Mouse (Mus musculus) limb, embryonic 15.5 days (tissue): Measurements from ENCODE around the gene Gucy1b1. TPM values are rescaled to one million over a fixed set of nuclear protein-coding genes. Genes with fewer than 3 reads are reported as not detected.

ENCODE experiments used
- ATAC-seq: fragments of 200-750 bp; cut with Nextera tagmentation; 2 replicates; pipeline ENCODE4 v1.8.0; 2017; ENCODE audit warnings: low read depth, moderate TSS enrichment; ENCODE audit not compliant: insufficient number of reproducible peaks, low FRiP score, low TSS enrichment
- H3K27ac ChIP-seq: fragments of 300-500 bp; sonication (generic); 2 replicates; pipeline ENCODE4 v1.5.1; 2015; ENCODE audit warnings: moderate library complexity, mild to moderate bottlenecking, inconsistent platforms
- H3K27me3 ChIP-seq: fragments of 300-500 bp; sonication (generic); 2 replicates; pipeline ENCODE4 v1.6.1; 2015; ENCODE audit warnings: inconsistent platforms
- H3K36me3 ChIP-seq: fragments of 300-500 bp; sonication (generic); 2 replicates; pipeline ENCODE4 v1.6.1; 2015; ENCODE audit warnings: inconsistent platforms
- H3K4me1 ChIP-seq: fragments of 300-500 bp; sonication (generic); 2 replicates; pipeline ENCODE4 v1.6.1; 2015; ENCODE audit warnings: inconsistent platforms
- H3K4me2 ChIP-seq: fragments of 300-500 bp; sonication (generic); 2 replicates; pipeline ENCODE4 v1.6.1; 2015; ENCODE audit warnings: mild to moderate bottlenecking, inconsistent platforms
- H3K4me3 ChIP-seq: fragments of 300-500 bp; sonication (generic); 2 replicates; pipeline ENCODE4 v1.5.1; 2015; ENCODE audit warnings: mild to moderate bottlenecking, inconsistent platforms
- H3K9ac ChIP-seq: fragments of 300-500 bp; sonication (generic); 2 replicates; pipeline ENCODE4 v1.6.1; 2015; ENCODE audit warnings: inconsistent platforms
- H3K9me3 ChIP-seq: fragments of 300-500 bp; sonication (generic); 2 replicates; pipeline ENCODE4 v1.6.1; 2016; ENCODE audit warnings: inconsistent platforms
- WGBS: fragments of 180-500 bp; shearing (Covaris S2); methylation state at CpG from one replicate; pipeline ENCODE4 v1.1.7; 2015; 5-methylcytosine and 5-hydroxymethylcytosine counted together
- polyA plus RNA-seq: library from polyadenylated mRNA; unstranded; fragments of >200 nt; fragmentation: Nextera tagmentation; extraction: Ambion mirVana; gene quantifications from 2 replicates; pipeline ENCODE4 v1.2.1, GENCODE M21; 2015

Gucy1b1 gene
- polyA plus RNA-seq, 1 experiment from 2014 or later = 11.2 TPM

DNA sequence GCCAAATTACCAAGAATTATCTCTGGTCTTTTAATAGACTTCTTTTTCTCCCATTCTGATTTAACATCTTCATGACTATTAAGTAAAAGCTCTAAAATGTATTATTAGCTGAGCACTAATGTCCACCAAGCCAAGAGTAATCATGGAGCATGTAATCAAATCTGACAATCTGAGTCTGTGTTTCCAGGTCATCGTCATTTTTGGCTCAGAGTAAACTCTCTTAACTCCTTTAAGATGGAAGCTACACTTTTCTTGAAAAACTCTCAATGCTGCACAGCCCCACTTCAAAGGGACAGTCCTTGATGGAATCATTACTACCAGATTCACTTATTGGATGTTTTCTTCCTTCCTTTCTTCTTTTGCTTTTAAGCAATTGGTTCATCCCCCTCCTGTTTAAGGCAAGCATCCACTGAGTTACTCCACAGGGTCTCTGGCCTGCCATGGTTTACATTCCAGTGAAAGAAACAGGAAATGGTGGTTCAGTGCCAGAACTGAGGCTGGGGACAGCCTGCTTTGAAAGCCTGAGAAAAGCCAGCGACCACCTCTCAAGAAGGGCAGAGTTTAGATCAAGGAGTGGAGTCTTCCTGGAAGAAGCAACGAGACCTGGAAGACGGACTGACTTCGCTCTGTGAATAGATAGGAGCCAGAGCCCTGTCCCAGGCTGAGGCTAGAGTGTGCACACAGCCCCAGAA lies 20.1 kb downstream of the Gucy1b1 start:
- H3K36me3 ChIP-seq = no peaks in the 10 kb centered on the region
- no peaks in the 10 kb centered on the region for H3K27me3 ChIP-seq
- 45% methylated on average over 5 of the region's 5 CpGs for WGBS
- H3K9me3 ChIP-seq = no peaks in the 10 kb centered on the region
- ATAC-seq = no peak
- H3K4me3 ChIP-seq = no peak overlapping the region
- peaks cover 9% of the 10 kb centered on the region; the same call in 1 of the 2 replicates for H3K4me1 ChIP-seq
- no peak overlapping the region for H3K27ac ChIP-seq
- no peak overlapping the region for H3K4me2 ChIP-seq
- no peak overlapping the region for H3K9ac ChIP-seq

DNA sequence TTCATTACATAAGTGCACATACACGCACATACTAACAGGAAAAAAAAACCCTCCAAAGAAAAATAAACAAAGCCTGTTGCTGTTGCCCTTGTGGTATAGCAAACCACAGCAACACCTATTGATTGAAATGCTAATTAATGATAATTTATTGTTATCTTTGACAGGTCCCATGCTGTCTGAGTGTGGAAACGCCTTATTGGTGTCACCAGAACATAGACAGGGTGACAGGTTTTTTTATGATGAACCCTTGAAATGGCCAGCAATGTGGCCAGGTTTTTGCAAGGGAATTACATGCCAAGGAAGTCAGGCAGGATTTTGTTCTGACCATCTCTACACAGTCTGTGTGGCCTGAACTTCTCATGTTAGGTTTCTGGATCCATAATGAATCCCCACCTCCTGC lies 22.5 kb downstream of the Gucy1b1 start:
- no peak for ATAC-seq
- Histone ChIP-seq H3K27me3 (no peaks in the 10 kb centered on the region), H3K36me3 (no peaks in the 10 kb centered on the region), H3K27ac (no peak overlapping the region), H3K4me1 (peaks cover 14% of the 10 kb centered on the region; the same call in 1 of the 2 replicates), H3K4me2 (no peak overlapping the region), H3K9me3 (no peaks in the 10 kb centered on the region), H3K9ac (no peak overlapping the region), H3K4me3 (no peak overlapping the region)
- WGBS = 47% methylated on average over 2 of the region's 2 CpGs

DNA sequence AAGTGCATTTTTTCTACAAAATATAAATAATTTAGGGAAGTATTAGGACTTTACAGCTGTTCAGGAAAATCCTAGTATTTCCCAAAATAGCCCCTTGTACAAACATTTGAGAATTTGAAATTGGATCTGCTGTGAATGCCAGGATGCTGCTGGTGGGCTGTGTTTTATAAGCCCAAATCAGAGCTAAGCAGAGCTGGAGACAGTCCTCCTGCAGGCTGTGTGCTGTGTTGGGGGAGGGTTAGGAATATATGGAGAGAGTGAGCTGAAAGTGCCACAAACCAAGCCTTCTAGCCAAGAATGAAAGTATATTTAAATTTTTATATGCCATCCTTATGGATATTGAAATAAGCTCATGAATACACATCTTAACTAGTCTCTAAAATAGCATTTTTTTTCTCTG lies 23.0 kb downstream of the Gucy1b1 start:
- Histone ChIP-seq H3K36me3 (no peaks in the 10 kb centered on the region), H3K9ac (no peak overlapping the region), H3K27me3 (no peaks in the 10 kb centered on the region), H3K9me3 (no peaks in the 10 kb centered on the region), H3K27ac (no peak overlapping the region), H3K4me1 (peaks cover 14% of the 10 kb centered on the region; the same call in 1 of the 2 replicates), H3K4me2 (no peak overlapping the region), H3K4me3 (no peak overlapping the region)
- ATAC-seq = no peak

DNA sequence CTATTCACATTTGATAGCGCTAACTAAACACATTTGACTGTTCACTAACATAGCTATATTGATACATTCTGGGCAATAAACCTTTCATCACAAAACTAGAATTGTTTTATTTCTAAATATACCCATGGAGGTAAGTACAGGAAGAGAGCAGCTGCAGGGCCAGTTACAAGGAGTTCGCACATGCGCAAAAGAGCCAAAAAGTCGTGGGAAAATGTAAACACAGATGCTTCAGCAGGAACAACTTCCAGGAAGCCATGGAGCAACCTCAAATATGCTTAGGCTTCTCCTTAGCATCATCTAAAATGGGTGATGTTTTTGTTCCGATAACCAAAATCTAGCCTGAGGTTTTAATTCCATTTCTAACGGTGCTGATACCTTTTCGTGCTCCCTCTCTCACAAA lies 25.8 kb downstream of the Gucy1b1 start:
- H3K27me3 ChIP-seq = no peaks in the 10 kb centered on the region
- H3K36me3 ChIP-seq = no peaks in the 10 kb centered on the region
- 46% methylated on average over 7 of the region's 7 CpGs for WGBS
- H3K4me2 ChIP-seq = no peak overlapping the region
- no peaks in the 10 kb centered on the region for H3K9me3 ChIP-seq
- H3K9ac ChIP-seq = no peak overlapping the region
- H3K4me1 ChIP-seq = peaks cover 10% of the 10 kb centered on the region; the same call in 1 of the 2 replicates
- H3K4me3 ChIP-seq = no peak overlapping the region
- ATAC-seq = no peak
- no peak overlapping the region for H3K27ac ChIP-seq

DNA sequence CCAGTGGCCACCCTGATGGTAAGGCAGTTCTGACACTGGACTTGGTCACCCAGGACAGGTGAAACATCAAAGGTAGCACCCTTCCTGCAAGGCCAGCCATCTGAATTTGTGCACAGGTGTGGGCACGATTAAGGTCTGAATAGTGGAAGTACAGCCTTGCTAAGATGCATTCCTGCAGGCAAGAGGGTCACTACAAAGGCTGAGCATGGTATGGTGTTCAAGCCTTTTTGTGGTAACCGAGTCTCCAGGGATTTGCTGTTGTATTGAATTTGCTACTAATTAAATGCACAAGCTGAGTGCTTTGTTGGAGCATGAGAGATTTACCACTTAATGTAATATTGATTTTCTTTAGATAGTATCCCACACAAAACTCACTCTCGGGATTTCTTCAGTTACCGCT lies 26.4 kb downstream of the Gucy1b1 start:
- WGBS = 67% methylated on average over 4 of the region's 4 CpGs
- Histone ChIP-seq H3K4me1 (peaks cover 10% of the 10 kb centered on the region; the same call in 1 of the 2 replicates), H3K9me3 (no peaks in the 10 kb centered on the region)

DNA sequence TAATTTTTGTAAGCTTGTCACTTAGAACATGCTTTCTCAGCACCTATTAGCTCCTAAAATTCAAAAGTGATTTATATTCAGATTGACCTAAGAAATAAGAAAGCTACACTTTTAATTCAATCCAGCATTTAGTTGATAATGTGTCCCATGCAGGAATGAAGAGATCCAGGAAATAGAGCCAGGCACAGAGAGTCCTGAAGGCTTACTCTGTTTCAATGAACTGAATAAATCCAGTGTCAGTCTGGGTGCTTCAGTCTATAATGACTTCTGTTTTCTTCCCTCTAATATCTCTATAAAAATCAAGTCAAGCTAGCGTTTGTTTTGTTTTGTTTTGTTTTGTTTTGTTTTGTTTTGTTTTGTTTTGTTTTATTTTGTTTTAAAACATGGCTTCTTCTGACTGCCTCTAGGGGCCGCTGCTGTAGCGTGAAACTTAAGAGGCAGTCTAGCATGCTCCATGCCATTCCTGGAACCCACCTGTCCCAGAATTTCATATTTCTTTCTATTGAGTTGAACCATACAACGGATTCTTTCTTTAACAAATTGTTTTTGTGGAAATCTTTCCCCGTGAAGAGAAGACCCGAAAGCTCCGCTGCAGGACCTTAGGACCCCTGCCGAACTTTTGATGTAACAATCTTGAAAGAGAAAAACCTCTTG lies 27.3 kb downstream of the Gucy1b1 start:
- H3K4me3 ChIP-seq = no peak overlapping the region
- no peaks in the 10 kb centered on the region for H3K36me3 ChIP-seq
- H3K27ac ChIP-seq = no peak overlapping the region
- peaks cover 10% of the 10 kb centered on the region; the same call in 1 of the 2 replicates for H3K4me1 ChIP-seq
- WGBS = 29% methylated on average over 8 of the region's 8 CpGs
- no peaks in the 10 kb centered on the region for H3K9me3 ChIP-seq
- H3K9ac ChIP-seq = no peak overlapping the region
- no peaks in the 10 kb centered on the region for H3K27me3 ChIP-seq
- no peak overlapping the region for H3K4me2 ChIP-seq
- ATAC-seq = no peak

More for the DNA sequence above, 26.4 kb downstream of the Gucy1b1 start:
- no peak overlapping the region for H3K9ac ChIP-seq
- H3K27ac ChIP-seq = no peak overlapping the region
- no peaks in the 10 kb centered on the region for H3K36me3 ChIP-seq
- no peaks in the 10 kb centered on the region for H3K27me3 ChIP-seq
- no peak overlapping the region for H3K4me3 ChIP-seq
- ATAC-seq = no peak
- H3K4me2 ChIP-seq = no peak overlapping the region

DNA sequence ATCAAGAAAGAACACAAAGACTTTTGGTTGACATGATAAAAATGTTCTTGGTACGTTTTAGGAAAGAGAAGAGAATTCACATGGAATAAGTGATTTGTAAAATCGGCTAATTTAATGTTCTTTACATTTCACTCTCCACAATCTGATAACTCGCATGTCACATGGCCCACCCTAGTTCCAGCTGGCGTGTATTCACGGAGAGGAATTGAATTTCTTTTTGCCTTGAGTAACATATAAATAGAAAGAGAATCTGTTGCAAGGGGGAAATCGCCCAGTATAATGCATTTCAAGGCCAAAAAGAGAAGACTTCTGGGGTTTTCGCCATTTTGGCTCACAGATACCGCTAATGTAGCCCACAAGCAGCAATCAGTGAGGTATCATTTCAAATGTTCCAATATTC lies 28.4 kb downstream of the Gucy1b1 start:
- no peaks in the 10 kb centered on the region for H3K9me3 ChIP-seq
- no peak overlapping the region for H3K9ac ChIP-seq
- no peaks in the 10 kb centered on the region for H3K27me3 ChIP-seq
- WGBS = 85% methylated on average over 8 of the region's 8 CpGs
- H3K4me3 ChIP-seq = no peak overlapping the region
- no peak overlapping the region for H3K4me2 ChIP-seq
- peaks cover 5% of the 10 kb centered on the region; the same call in 1 of the 2 replicates for H3K4me1 ChIP-seq
- no peak overlapping the region for H3K27ac ChIP-seq
- ATAC-seq = no peak
- H3K36me3 ChIP-seq = no peaks in the 10 kb centered on the region

DNA sequence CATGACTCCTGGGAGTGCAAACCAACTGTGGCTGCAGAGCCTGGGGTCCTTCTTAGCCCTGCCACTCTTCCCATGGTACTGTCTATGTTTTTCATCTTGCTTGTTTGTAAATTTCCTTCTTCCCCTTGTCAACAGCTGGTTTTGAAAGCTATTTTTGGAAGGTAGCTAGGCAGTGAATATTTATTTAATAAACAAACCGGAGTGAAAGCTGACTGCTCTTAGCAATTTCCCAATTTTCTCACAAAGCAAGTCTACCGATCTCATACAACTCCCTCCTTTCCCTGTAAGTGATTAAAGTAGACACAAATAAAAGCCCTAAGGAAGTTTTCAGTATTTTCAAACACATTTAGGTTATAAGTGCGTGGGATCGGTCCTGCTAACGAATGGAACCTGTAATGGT lies 29.6 kb downstream of the Gucy1b1 start:
- H3K27ac ChIP-seq = no peak overlapping the region
- H3K4me1 ChIP-seq = peaks cover 5% of the 10 kb centered on the region; the same call in 1 of the 2 replicates
- no peaks in the 10 kb centered on the region for H3K9me3 ChIP-seq
- H3K9ac ChIP-seq = no peak overlapping the region
- no peak overlapping the region for H3K4me2 ChIP-seq
- H3K27me3 ChIP-seq = no peaks in the 10 kb centered on the region
- no peak overlapping the region for H3K4me3 ChIP-seq
- ATAC-seq = no peak
- no peaks in the 10 kb centered on the region for H3K36me3 ChIP-seq
- 67% methylated on average over 5 of the region's 5 CpGs for WGBS

DNA sequence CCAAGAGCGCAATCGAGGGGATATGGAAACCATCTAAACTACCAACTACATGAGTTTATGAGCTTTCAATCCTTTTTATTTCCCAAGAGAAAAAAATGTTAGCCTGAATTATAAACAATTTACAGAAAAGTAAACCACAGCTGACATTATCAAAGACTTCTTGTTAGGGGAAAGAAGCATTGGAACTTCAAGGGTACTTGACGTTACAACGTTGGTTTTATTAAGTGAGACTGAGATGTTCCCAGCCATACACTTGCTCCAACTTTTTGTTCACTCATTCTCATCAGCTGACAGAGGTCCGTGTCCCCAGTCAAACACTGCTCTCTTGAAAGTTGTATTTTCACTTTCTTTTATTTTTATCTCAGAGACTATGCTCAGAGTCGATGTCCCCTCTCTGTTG lies 30.8 kb downstream of the Gucy1b1 start:
- ATAC-seq = no peak
- Histone ChIP-seq H3K4me1 (peaks cover under 1% of the 10 kb centered on the region; the same call in 1 of the 2 replicates), H3K4me3 (no peak overlapping the region), H3K27ac (no peak overlapping the region), H3K9ac (no peak overlapping the region), H3K36me3 (no peaks in the 10 kb centered on the region), H3K27me3 (no peaks in the 10 kb centered on the region), H3K4me2 (no peak overlapping the region), H3K9me3 (no peaks in the 10 kb centered on the region)
- 54% methylated on average over 6 of the region's 6 CpGs for WGBS

DNA sequence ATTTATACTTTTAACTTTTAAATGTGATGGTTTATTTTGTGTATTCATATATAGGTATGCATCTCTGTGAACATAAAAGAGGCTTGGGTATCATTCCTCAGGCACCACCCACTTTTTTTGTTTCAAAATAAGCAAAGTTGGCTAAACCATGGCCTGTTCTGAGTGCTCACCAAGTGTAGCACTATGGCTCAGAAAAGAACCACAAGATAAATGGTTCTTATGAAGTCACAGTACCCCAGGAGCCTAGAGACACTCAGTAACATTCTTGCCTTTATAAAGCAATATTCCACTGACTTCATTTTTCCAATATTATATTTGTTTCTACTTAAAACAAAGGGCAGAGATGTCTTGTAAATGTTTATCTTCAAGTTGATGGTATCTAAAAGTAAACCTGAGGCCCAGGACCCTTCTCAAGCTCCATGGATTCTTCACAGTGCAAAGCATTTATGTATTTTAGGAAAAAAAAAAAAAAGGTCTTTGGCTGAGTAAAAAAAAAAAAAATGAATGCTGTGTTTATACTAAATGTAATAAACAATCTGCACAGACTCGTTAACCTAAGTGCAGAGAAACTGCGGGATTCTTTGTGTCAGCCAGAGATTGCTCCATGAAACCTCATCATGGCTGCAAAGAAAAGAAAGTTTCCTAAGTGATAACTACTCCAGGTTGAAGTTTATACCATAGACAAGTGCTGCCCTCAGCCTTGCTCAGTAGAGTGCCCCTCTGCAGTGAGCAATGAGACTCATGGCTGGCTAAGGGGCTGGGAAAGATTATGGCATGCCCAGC lies 38.0 kb downstream of the Gucy1b1 start:
- H3K27ac ChIP-seq = no peak overlapping the region
- H3K36me3 ChIP-seq = no peaks in the 10 kb centered on the region
- H3K27me3 ChIP-seq = no peaks in the 10 kb centered on the region
- WGBS = 70% methylated on average over 2 of the region's 2 CpGs
- no peak for ATAC-seq
- H3K9me3 ChIP-seq = no peaks in the 10 kb centered on the region
- H3K4me3 ChIP-seq = no peak overlapping the region
- no peaks in the 10 kb centered on the region for H3K4me1 ChIP-seq
- no peak overlapping the region for H3K9ac ChIP-seq
- H3K4me2 ChIP-seq = no peak overlapping the region

DNA sequence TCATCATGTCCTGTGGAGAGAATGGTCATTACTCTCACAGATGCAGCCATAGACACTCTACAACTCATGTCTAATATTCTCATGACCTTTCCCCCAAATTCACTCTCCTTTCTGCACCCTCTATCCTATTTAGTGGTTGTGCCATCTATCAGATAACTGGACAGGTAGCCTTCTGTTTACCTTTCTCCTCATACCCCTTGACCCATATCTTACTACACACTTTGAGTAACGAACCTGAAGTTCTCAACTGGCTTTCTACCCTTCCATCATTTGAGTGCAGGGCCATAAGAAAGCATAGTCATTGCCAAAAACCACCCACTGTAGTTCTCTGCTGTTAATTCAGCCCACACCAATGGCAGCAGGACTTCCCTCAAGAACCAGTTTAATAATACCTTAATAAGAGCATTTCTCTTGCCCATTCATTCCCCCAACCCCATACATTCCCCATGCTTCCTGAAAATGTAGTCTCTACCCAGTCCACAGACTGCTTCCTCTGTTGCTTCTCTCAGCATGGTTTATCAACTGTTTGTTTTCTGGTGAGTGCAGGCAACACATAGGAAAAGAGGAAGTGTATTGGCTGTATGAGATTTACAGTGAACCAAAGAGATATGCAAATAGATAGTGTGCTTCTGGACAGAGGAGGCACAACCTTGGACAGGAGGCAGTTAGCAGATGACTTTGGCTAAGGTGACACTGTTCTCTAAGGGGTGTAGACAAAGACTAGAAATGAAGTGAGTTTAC lies 44.3 kb downstream of the Gucy1b1 start:
- Histone ChIP-seq H3K36me3 (no peaks in the 10 kb centered on the region), H3K4me2 (no peak overlapping the region), H3K27me3 (no peaks in the 10 kb centered on the region), H3K4me1 (no peaks in the 10 kb centered on the region), H3K9ac (no peak overlapping the region), H3K4me3 (no peak overlapping the region), H3K9me3 (no peaks in the 10 kb centered on the region), H3K27ac (no peak overlapping the region)
- no peak for ATAC-seq
- WGBS = 83% methylated on average over 1 of the region's 1 CpGs
